Mouse (Mus musculus) liver, embryonic 12.5 days (tissue): ENCODE measurements around the gene Auts2. TPM values are rescaled to one million over a fixed set of nuclear protein-coding genes. Genes with fewer than 3 reads are reported as not detected.

Experiments used
- ATAC-seq: fragments of 200-750 bp; cut with Nextera tagmentation; 2 replicates; pipeline ENCODE4 v1.8.0; 2017; ENCODE audit warnings: moderate number of reproducible peaks, mild to moderate bottlenecking, moderate library complexity
- H3K27ac ChIP-seq: fragments of 300-500 bp; sonication (generic); 2 replicates; pipeline ENCODE4 v1.5.1; 2016; ENCODE audit warnings: mild to moderate bottlenecking
- H3K27me3 ChIP-seq: fragments of 300-500 bp; sonication (generic); replicated peaks from 2 replicates; pipeline ENCODE4 v1.6.1; 2016; ENCODE audit warnings: mild to moderate bottlenecking, moderate library complexity
- H3K36me3 ChIP-seq: fragments of 300-500 bp; sonication (generic); 2 replicates; pipeline ENCODE4 v1.6.1; 2016; ENCODE audit warnings: mild to moderate bottlenecking, moderate library complexity
- H3K4me1 ChIP-seq: fragments of 300-500 bp; sonication (generic); 2 replicates; pipeline ENCODE4 v1.6.1; 2016
- H3K4me2 ChIP-seq: fragments of 300-500 bp; sonication (generic); 2 replicates; pipeline ENCODE4 v1.6.1; 2016; ENCODE audit warnings: mild to moderate bottlenecking, moderate library complexity
- H3K4me3 ChIP-seq: fragments of 300-500 bp; sonication (generic); 2 replicates; pipeline ENCODE4 v1.5.1; 2016; ENCODE audit warnings: mild to moderate bottlenecking, moderate library complexity
- H3K9ac ChIP-seq: fragments of 300-500 bp; sonication (generic); 2 replicates; pipeline ENCODE4 v1.6.1; 2016; ENCODE audit warnings: mild to moderate bottlenecking, moderate library complexity
- H3K9me3 ChIP-seq: fragments of 300-500 bp; sonication (generic); replicated peaks from 2 replicates; pipeline ENCODE4 v1.6.1; 2016; ENCODE audit warnings: mild to moderate bottlenecking, moderate library complexity
- WGBS: fragments of 180-500 bp; shearing (Covaris S2); methylation state at CpG from one replicate; pipeline ENCODE4 v1.1.7; 2016; ENCODE audit not compliant: insufficient replicate concordance; 5-methylcytosine and 5-hydroxymethylcytosine counted together
- polyA plus RNA-seq: library from polyadenylated mRNA; unstranded; fragments of >200 nt; fragmentation: Nextera tagmentation; extraction: Ambion mirVana; gene quantifications from 2 replicates; pipeline ENCODE4 v1.2.1, GENCODE M21; 2016

Gene Auts2
- polyA plus RNA-seq, 1 experiment from 2014 or later, result 4.4 TPM

DNA sequence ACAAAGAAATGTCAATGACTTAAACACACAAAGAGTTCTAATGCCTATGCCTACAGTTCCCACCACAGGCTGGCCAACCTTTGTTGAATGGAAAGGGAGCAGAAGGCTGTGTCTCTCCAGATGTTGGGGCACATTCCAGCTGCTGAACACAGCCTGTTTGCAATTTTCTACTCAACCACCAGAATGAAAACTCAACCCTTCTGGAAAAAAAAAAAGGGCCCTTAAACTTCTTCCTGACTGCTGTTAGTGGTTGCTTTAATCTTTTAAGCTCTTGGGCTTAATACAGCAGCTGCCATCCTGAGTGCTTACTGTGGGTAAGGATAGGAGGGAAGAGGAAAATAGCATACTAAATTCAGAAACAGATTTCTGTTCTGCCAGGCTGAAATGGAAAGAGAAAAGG is 333.4 kb downstream of the Auts2 start:
- Histone ChIP-seq H3K4me2 (no peak overlapping the region), H3K27me3 (no peaks in the 10 kb centered on the region), H3K36me3 (no peaks in the 10 kb centered on the region), H3K27ac (no peak overlapping the region), H3K9ac (no peak overlapping the region), H3K4me3 (no peak overlapping the region), H3K4me1 (no peaks in the 10 kb centered on the region), H3K9me3 (no peaks in the 10 kb centered on the region)
- no peak for ATAC-seq

- ATAC-seq, result no peak
- WGBS, result 83% methylated on average over 1 of the region's 1 CpGs
- H3K36me3 ChIP-seq, result no peaks in the 10 kb centered on the region
- no peak overlapping the region for H3K4me3 ChIP-seq
- no peak overlapping the region for H3K9ac ChIP-seq
- no peaks in the 10 kb centered on the region for H3K4me1 ChIP-seq
- no peak overlapping the region for H3K27ac ChIP-seq
- no peaks in the 10 kb centered on the region for H3K27me3 ChIP-seq
- no peak overlapping the region for H3K4me2 ChIP-seq
- no peaks in the 10 kb centered on the region for H3K9me3 ChIP-seq
These were observed 336.9 kb downstream of the Auts2 start for GRCm38 (mm10) chr5:132206220-132206619.

GRCm38 (mm10) chr5:132203846-132204245 is 339.3 kb downstream of the Auts2 start:
- H3K4me1 ChIP-seq, result peaks cover 9% of the 10 kb centered on the region
- ATAC-seq, result no peak
- no peaks in the 10 kb centered on the region for H3K27me3 ChIP-seq
- H3K36me3 ChIP-seq, result no peaks in the 10 kb centered on the region
- H3K27ac ChIP-seq, result no peak overlapping the region
- H3K4me3 ChIP-seq, result no peak overlapping the region
- no peaks in the 10 kb centered on the region for H3K9me3 ChIP-seq
- no peak overlapping the region for H3K4me2 ChIP-seq
- H3K9ac ChIP-seq, result no peak overlapping the region
- WGBS, result 70% methylated on average over 11 of the region's 11 CpGs

GRCm38 (mm10) chr5:132201077-132201645 is 342.0 kb downstream of the Auts2 start:
- ATAC-seq, result no peak
- Histone ChIP-seq H3K4me1 (peaks cover 9% of the 10 kb centered on the region), H3K9ac (no peak overlapping the region), H3K36me3 (no peaks in the 10 kb centered on the region), H3K4me3 (no peak overlapping the region), H3K9me3 (no peaks in the 10 kb centered on the region), H3K27ac (no peak overlapping the region), H3K27me3 (no peaks in the 10 kb centered on the region), H3K4me2 (no peak overlapping the region)
- WGBS, result 34% methylated on average over 4 of the region's 4 CpGs

DNA sequence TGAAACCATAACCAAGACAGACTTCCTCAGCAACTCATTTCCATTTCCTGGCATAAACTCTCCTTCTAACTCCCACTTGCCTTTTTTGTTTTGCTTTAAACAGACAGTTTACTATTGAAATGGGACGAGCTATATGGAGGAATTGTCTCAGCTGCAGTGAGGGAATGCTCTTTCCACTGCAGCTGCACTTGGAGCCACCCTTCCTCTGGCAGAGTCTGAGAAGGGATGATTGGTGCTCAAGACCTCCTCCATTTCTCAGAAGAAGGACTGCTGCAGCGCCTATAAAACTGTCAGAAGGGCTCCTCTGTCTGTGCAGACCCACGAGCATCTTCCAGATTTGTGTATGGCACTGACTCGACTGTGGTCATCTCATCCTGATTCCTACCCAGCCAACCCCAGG is 342.5 kb downstream of the Auts2 start:
- Histone ChIP-seq H3K27ac (no peak overlapping the region), H3K4me3 (no peak overlapping the region), H3K9me3 (no peaks in the 10 kb centered on the region), H3K27me3 (no peaks in the 10 kb centered on the region), H3K4me1 (peaks cover 9% of the 10 kb centered on the region), H3K36me3 (no peaks in the 10 kb centered on the region), H3K9ac (no peak overlapping the region), H3K4me2 (no peak overlapping the region)
- no peak for ATAC-seq
- 54% methylated on average over 4 of the region's 4 CpGs for WGBS

GRCm38 (mm10) chr5:132195048-132195533 is 348.1 kb downstream of the Auts2 start:
- Histone ChIP-seq H3K27ac (no peak overlapping the region), H3K36me3 (no peaks in the 10 kb centered on the region)

GRCm38 (mm10) chr5:132190190-132190589 is 353.0 kb downstream of the Auts2 start:
- Histone ChIP-seq H3K9me3 (no peaks in the 10 kb centered on the region), H3K9ac (no peak overlapping the region), H3K4me2 (no peak overlapping the region), H3K4me3 (no peak overlapping the region), H3K4me1 (peaks cover 5% of the 10 kb centered on the region; the same call in 1 of the 2 replicates), H3K27me3 (no peaks in the 10 kb centered on the region), H3K27ac (no peak overlapping the region), H3K36me3 (no peaks in the 10 kb centered on the region)
- no peak for ATAC-seq
- 76% methylated on average over 4 of the region's 4 CpGs for WGBS

More at GRCm38 (mm10) chr5:132195048-132195533, 348.1 kb downstream of the Auts2 start:
- no peak for ATAC-seq
- Histone ChIP-seq H3K27me3 (no peaks in the 10 kb centered on the region), H3K4me3 (no peak overlapping the region), H3K9me3 (no peaks in the 10 kb centered on the region), H3K9ac (no peak overlapping the region), H3K4me2 (no peak overlapping the region), H3K4me1 (peaks cover 6% of the 10 kb centered on the region)
- 46% methylated on average over 6 of the region's 6 CpGs for WGBS

GRCm38 (mm10) chr5:132186659-132187058 is 356.5 kb downstream of the Auts2 start:
- H3K27me3 ChIP-seq, result no peaks in the 10 kb centered on the region
- no peaks in the 10 kb centered on the region for H3K9me3 ChIP-seq
- H3K9ac ChIP-seq, result no peak overlapping the region
- no peak overlapping the region for H3K4me3 ChIP-seq
- H3K27ac ChIP-seq, result no peak overlapping the region
- WGBS, result 61% methylated on average over 3 of the region's 3 CpGs
- H3K4me1 ChIP-seq, result peaks cover 5% of the 10 kb centered on the region; the same call in 1 of the 2 replicates
- no peaks in the 10 kb centered on the region for H3K36me3 ChIP-seq
- ATAC-seq, result no peak
- H3K4me2 ChIP-seq, result no peak overlapping the region

DNA sequence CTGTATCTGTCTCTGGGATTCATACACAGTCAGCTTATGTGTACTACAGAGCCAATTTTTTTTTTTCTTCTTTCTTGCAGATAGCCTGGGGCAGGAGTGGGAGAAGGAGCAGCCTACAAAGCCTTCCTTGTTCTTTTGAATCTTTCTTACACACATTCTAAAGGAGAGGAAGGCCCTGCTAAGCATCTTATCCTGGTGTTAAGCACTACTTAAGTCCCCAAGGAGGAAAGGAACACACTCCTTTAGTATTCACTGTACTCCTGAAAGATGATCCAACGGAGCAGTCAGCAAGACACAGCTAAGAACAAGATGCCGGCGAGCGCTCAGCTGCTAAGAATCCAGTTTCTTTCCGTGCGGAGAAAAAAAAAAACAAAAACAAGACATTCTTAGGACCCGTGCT is 356.9 kb downstream of the Auts2 start:
- Histone ChIP-seq H3K9ac (no peak overlapping the region), H3K9me3 (no peaks in the 10 kb centered on the region), H3K36me3 (no peaks in the 10 kb centered on the region), H3K27ac (no peak overlapping the region), H3K27me3 (no peaks in the 10 kb centered on the region), H3K4me3 (no peak overlapping the region), H3K4me1 (peaks cover 5% of the 10 kb centered on the region; the same call in 1 of the 2 replicates), H3K4me2 (no peak overlapping the region)
- ATAC-seq, result no peak
- WGBS, result 68% methylated on average over 7 of the region's 7 CpGs

DNA sequence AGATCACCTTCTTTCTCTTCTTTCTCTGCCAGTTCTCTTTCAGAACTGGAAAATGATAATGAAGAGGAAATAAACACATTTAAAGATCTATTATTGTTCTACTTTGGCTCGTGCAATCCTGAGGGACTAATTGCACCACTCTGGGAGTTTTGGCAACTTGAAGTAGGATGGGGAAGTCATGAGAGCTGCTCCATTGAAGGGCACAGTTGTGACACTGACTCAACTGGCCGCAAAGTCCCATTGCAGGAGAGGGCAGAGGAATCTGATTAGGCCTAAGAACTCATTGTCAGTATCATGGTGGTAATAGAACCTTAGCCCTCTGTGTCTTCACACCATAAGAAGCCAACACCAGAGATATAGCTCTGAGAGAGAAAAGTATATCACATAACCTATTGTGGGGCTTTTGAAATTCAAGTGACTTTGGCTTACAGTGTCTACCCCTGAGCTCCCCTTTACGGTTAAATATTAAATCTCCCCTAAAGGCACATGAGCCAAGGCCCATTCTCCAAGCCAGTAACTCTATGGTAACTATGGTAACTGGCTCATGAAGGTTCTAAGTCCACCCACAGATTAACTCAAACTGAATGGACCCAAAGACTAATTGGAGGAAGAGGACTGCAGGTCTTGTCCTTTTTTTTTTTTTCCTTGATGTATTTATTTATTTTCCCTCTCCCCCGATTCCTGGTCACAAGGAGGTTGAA is 358.6 kb downstream of the Auts2 start:
- no peak overlapping the region for H3K9ac ChIP-seq
- 0 out of 2 replicates have a peak overlapping the region, but pooled peaks have one; percentile 25 for H3K27ac ChIP-seq
- H3K9me3 ChIP-seq, result no peaks in the 10 kb centered on the region
- ATAC-seq, result no peak
- H3K36me3 ChIP-seq, result no peaks in the 10 kb centered on the region
- H3K4me3 ChIP-seq, result no peak overlapping the region
- peaks cover 5% of the 10 kb centered on the region; the same call in 1 of the 2 replicates for H3K4me1 ChIP-seq
- H3K27me3 ChIP-seq, result no peaks in the 10 kb centered on the region
- no peak overlapping the region for H3K4me2 ChIP-seq
- WGBS, result 66% methylated on average over 4 of the region's 4 CpGs

DNA sequence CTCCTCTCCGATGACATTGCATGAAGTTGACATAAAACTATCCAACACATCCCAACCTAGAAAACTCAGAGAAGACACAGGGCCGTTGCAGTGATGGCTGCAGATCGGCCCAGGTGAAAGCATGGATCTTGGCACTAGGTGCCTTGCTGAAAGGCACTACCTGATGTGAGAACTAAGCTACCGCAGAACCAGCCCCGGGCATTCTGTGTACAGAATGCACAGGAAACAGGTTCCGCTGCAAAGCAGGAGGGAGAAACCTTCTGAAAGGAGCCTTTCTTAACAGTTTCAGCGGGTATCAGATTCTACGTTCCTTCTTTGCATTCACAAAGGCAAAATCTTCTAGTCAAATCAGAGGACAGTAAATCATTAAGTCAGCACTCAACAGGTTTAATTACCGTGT is 361.1 kb downstream of the Auts2 start:
- WGBS, result 80% methylated on average over 9 of the region's 9 CpGs
- Histone ChIP-seq H3K27ac (no peak overlapping the region), H3K9ac (no peak overlapping the region), H3K9me3 (no peaks in the 10 kb centered on the region), H3K4me2 (no peak overlapping the region), H3K36me3 (no peaks in the 10 kb centered on the region), H3K27me3 (no peaks in the 10 kb centered on the region), H3K4me1 (peaks cover 5% of the 10 kb centered on the region; the same call in 1 of the 2 replicates), H3K4me3 (no peak overlapping the region)
- ATAC-seq, result no peak

GRCm38 (mm10) chr5:132170010-132170409 is 373.1 kb downstream of the Auts2 start:
- Histone ChIP-seq H3K9ac (no peak overlapping the region), H3K36me3 (no peaks in the 10 kb centered on the region), H3K27me3 (no peaks in the 10 kb centered on the region), H3K4me3 (no peak overlapping the region), H3K4me2 (no peak overlapping the region), H3K27ac (no peak overlapping the region), H3K4me1 (no peaks in the 10 kb centered on the region), H3K9me3 (no peaks in the 10 kb centered on the region)
- 75% methylated on average over 8 of the region's 8 CpGs for WGBS
- no peak for ATAC-seq
